Mouse (Mus musculus) cerebellum, adult 2 months (tissue): ENCODE data around the gene Atl2.

Source experiments
- CTCF ChIP-seq: fragments of 200-500 bp; IDR thresholded peaks from 2 replicates; pipeline ENCODE4 v1.5.1; 2011; ENCODE audit warnings: low read depth, mild to moderate bottlenecking, control low read depth, low read length, moderate library complexity, borderline replicate concordance; ENCODE audit not compliant: insufficient read depth
- POLR2A ChIP-seq: fragments of 200-500 bp; IDR thresholded peaks from 2 replicates; pipeline ENCODE4 v1.6.1; 2011; ENCODE audit warnings: low read length, control low read depth, borderline replicate concordance; ENCODE audit not compliant: insufficient read depth

DNA sequence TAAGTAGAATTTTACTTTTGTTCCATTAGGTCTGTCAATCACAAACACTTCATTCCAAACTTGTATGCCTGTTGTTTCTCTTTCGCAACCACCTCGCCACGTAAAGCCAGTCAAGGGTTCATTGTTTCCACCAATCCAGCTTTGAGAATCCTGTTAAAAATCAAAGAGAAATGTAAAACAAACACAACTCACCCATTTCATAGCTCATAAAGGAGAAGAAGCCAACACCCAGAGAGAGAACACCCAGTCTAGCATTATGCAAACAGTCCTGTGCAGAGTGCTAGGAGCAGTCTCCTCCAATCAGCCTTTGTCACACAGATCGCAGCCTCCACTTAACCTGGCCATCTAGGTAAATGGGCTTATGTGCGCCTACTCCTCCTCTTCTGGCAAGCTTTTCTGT, 30.9 kb downstream of the Atl2 start:
- TF ChIP-seq POLR2A (no peak), CTCF (no peak)
